Mouse (Mus musculus): Measurements from ENCODE around the gene Gm37240.

DNA sequence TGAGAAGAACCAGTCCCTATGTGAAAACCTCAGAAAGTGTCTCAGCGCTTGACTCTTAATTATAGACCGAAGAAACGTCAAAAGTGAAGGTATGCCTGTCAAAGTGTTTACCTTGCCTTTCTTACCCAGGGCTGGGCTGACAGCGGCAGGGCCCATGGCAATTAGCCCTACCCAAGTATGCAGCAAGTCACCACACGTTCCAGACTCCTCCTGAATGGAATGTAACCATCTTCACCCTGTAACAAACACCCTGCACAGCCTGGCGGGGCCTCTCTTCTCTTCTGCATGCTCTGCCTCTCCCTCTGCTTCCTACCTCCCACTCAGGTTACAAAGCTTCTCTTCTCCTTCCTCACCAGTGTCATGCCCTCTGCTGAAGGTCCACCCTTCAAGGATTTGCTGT, 44.5 kb upstream of the Gm37240 start:
- no peak for TF ChIP-seq CTCF (IDR thresholded peaks at IDR 0.05; ENCODE audit: control insufficient read depth, insufficient read depth, low read length)
- TF ChIP-seq POLR2A (IDR thresholded peaks at IDR 0.05; ENCODE audit: borderline replicate concordance, control insufficient read depth, low read depth, low read length): no peak
